Mouse (Mus musculus) layer of hippocampus, adult 9-11 months (tissue): Measurements from ENCODE around the gene Gm19965.

ENCODE experiments used
- DNase-seq: peaks from one replicate; pipeline ENCODE4 v3.0.0; 2022

The Gm19965 gene

DNA sequence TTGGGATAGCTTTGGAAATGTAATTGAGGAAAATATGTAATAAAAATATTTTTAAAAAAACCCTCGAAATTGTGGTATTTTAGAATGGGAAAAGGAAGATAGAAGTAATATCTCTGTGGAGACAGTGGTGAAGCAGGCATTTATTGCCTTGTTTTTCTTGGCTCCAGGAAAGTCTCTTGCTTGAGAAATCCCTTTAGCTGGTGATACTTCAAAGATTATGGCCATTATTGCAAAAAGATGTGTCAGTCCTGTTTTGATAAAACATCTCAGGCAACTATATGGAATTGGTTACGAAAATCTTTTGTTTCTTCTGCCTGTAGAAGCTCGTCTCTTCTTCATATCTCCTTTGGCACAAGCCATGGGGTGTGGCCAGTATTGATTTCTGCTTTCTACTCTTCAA lies at the start of gene Gm19965:
Gene Gm19965 (plus strand): TSS at position 301 of the 400 bp plus-strand sequence.
- no peak for DNase-seq

GRCm38 (mm10) chr1:116782471-116782989 lies 20.3 kb upstream of the Gm19965 start:
- DNase-seq = no peak
